Mouse (Mus musculus) fibroblast of lung, adult 2 months (primary cell): ENCODE measurements at regions not wholly inside any gene's neighbourhood (a gene's known extent, or its start where the extent isn't known, plus 50 kb on each side); places are given as distances from the start of the nearest gene placed in this dataset.
A peak's percentile ranks its signal among the peaks of the same experiment; 100 is the strongest.

Experiments used
- DNase-seq: peaks from one replicate; pipeline ENCODE4 v3.0.0-alpha.2; 2011; ENCODE audit warnings: low read depth

GRCm38 (mm10) chr16:87783561-87784304 lies 85.0 kb downstream of the Bach1 start:
- peak; percentile 83 for DNase-seq

GRCm38 (mm10) chr16:87784405-87784994 lies 85.8 kb downstream of the Bach1 start:
- DNase-seq = peak; percentile 87

DNA sequence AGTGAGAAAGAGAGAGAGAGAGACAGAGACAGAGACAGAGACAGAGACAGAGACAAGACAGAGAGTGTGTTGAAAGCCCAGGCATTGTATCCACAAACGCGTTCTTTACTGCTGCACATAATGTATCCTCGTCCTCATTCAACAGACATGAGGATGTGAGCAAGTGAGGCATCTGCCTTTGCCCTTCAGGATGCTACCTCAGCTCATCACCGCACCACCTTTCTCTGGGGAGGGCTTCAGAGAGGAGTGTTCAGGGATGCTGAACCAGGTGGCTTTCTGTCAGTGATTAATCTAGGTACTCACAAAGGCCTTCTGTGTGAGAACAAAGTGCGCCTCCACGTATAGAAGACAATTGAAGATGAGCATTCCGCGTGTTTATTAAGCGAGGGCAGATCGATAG lies 90.8 kb downstream of the Bach1 start:
- DNase-seq = no peak

DNA sequence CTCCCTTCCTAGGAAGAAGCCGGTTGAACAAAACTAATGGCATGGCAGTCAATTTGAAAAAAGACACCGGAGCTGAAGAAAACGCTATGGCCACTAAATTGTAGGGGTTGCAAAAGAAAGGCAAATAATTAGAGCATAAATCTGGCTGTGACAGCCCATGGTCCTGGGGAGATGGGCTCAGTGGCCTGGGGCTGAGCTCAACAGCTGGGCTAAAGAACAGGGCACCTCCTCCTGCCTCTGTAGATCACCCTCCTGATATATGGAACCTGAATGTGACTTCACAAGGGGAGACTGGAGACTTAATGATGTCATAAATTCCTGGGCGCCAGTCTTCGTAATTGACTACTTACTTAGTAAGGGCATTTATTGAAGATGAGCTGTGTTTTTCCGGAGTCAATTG lies 91.2 kb downstream of the Bach1 start:
- DNase-seq = no peak

DNA sequence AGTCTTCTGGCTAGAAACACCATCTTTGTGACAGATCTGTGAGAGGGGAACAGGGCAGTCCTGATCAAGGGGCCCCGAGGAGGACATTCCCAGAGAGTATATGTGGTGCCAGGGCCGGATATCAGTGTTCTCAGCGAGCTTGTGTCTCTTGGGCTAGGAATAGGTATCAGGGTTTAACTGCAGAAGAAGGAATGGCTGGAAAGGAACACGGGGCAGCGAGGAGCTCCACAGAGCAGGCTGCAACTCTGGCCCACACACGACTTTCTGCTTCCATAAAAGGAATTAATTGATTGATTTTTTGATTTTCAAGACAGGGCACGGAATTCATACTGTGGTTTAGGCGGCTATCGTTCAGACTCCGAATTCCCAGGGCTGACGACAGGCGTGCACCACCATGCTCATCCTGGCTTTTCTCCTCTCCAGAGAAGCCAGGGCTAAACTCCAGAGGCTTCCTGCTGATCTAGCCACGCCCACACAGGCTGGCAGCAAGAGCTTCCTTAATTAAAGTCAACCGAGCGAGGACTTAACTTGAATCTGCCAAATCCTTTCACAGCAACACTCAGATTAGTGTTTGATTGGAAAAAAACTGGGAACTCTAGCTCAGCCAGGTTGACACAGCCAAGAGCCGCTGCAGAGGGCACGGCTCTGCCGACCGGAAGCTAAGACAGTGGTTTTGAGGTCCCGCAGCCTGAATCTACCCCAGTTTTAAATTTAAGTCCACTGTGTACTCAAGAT lies 97.9 kb downstream of the Bach1 start:
- DNase-seq = peak; percentile 23

DNA sequence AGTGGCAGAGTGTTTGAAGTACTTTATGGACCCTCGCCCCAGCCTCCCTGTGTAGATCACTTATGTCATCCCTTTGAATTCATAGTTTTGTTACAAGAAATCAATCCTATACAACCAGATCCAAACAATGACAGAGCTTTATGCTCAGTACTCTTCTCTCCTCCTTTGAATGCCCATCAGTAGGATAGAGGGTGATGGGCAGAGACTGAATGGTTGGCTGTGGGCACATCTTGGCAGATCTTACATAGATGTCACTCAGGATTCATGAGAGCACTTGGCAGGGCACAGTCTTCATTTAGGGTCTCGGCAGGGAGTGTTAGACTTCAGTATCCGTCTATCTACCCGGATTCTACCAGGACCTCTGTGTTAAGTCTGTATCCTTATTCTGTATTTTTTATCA lies 103.6 kb downstream of the Bach1 start:
- no peak for DNase-seq

GRCm38 (mm10) chr16:87817590-87817989 lies 118.8 kb downstream of the Bach1 start:
- no peak for DNase-seq

DNA sequence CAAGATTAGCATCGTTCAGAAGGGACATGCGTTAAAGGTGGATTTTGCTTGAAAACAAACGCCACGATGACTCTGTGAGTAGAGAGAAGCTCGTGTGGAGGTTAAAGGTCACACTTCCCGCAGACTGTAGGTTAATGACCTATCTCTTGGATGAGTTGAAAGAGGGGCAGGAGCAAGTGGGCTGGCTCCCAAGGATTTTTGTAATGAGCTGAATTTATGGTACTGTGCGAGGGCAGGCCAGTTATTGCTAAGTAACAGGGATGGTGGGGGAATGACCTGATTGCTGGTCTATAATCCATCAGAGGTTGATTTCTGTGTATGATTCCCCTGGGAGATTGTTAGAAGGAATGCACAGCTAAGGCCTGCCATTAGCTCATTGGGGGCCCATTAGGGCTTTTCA lies 135.6 kb downstream of the Bach1 start:
- DNase-seq = no peak

DNA sequence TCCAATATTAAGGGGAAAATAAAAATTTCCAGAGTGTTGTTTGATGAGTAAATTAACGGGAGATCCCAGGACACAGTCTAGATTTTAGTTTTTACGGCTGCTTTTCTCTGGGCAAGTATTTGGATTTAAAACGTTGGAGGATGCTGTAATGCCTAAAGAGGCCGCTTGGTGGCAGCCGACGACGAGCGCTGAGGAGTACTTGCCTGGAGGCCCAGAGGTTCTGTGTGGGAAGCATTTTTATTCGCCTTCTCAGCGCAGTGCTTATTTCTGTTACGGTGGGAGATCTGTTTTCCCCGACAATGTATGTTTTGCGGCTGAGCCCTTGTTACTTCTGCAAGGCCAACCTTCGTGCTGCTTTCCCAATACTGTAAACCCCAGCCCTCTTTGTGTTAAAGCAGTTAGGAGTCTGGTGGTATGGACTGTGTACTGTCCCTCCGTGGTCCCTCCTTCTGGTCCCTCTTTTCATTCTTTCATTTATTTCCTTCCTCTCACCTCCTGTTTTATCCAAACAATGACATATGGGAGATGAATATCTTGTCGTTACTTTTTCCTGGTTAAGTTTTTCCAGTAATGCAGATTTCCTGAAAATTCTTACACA lies 142.3 kb downstream of the Bach1 start:
- DNase-seq = peak; percentile 35
